Mouse (Mus musculus) gastrocnemius, adult 18-20 months (tissue): ENCODE results near the gene Ssh1. TPM values are rescaled to one million over a fixed set of nuclear protein-coding genes. Genes with fewer than 3 reads are reported as not detected.

ENCODE experiments used
- DNase-seq: peaks from one replicate; pipeline ENCODE4 v3.0.0; 2021; ENCODE audit warnings: low spot score
- total RNA-seq, 2 experiments: library from RNA; stranded (reverse); gene quantifications; 2 replicates each; pipeline ENCODE4 v1.2.3; 2021

Gene Ssh1
- total RNA-seq, 2 experiments from 2014 or later, result 7.2 to 7.7 TPM

DNA sequence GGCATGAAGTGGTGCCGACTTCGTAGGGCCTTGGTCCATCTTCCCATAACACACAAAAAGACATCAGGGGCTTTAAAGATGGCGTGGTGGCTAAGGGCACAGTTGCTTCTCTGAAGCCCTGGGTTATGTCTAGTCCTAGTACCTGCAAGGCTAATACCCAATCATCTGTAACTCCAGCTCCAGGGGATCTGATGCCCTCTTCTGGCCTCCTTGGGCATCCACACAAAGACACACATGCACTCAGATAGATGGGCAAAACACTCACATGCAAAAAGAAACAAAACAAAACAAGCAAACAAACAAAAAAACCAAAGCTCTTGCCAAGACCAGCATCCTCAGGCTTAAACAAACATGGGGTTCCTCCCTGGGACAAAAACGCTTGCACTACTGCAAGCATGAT is 60.2 kb downstream of the Ssh1 start:
- DNase-seq, result no peak

- DNase-seq, result no peak
Observed at GRCm38 (mm10) chr5:113932310-113932709, 61.4 kb downstream of the Ssh1 start.

DNA sequence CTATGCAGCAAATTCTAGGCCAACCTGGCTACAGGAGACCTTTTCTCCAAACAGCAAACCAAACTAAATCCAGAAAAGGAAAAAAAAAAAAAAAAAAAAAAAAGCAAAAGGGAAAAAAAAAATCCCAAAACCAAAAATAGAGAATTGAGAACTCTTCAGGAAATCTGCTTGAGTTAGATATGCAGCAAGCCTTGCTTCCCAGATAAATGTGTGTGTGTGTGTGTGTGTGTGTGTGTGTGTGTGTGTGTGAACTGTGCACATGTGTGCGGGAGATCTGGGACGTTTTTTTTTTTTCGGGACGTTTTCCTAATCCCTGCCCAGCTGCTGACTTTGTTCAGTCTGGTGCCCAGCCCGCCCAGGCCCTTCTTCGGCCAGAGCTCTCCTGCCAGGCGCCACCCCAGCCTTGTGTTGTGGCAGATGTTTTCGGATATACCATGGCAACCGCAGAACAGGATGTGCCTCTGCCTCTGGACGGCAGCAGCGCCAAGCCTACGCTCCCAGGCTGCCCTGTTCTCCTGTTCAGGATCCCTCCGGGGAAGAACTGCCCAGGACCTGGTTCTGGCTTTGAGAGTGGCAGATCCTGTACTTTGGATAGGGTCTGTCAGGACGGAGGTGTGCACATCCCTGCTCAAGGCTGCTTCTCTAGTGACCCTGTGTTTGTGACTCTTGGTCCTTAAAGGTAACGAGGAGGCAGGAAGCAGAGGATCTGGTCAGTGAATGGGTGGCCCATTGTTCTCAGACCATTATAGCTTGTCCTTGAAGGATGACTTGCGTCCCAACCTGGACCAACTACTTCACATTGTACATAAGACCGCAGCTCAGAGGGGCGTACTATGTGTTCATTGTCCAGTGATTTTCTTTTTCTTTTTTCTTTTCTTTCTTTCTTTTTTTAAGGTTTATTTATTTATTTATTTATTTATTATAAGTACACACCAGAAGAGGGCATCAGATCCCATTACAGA is 62.8 kb downstream of the Ssh1 start:
- DNase-seq, result peak; percentile 67

DNA sequence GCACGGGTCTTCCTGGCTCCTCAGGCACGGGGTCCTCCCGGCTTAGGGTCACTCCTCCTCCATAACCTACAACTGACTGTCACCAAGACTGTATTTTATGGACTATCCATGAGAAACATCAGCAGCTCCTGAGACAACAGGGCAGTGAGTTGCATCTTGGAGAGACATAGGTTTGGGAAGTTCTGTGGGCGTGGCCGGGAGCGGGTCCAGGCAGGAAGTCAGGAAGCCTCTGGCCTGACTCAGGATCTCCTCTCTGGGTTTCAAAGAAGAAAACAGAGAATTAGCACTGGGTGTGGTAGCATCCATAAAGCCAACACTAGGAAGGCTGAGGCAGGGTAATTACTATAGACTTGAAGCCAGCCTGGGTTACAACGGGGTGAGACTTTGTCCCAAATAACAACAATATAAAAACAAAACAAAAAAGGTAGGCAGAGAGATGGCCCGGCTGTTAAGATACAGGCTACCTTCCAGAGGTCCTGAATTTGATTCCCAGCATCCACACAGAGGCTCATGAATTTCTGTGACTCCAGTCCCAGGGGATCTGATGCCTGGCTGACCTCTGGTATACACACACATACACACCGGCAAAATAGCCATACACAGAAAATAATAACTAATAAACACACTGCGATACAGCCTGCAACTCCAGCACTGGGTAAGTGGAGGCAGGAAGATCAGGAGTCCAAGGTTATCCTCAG is 63.6 kb downstream of the Ssh1 start:
- DNase-seq, result peak; percentile 47

DNA sequence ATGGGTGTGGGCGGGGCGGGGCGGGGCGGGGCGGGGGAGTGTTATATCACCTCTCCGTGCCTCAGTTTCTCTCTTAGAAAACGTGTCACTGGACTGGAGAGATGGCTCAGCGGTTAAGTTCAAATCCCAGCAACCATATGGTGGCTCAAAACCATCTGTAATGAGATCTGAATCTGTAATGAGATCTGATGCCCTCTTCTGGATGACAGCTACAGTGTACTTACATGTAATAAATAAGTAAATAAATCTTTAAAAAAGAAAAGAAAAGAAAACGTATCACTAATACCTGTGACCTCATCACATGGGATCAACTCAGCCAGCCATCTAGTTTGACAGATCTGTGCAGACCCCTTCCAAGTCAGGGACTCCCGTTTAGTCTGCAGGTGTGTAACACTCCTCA is 64.2 kb downstream of the Ssh1 start:
- DNase-seq, result no peak

DNA sequence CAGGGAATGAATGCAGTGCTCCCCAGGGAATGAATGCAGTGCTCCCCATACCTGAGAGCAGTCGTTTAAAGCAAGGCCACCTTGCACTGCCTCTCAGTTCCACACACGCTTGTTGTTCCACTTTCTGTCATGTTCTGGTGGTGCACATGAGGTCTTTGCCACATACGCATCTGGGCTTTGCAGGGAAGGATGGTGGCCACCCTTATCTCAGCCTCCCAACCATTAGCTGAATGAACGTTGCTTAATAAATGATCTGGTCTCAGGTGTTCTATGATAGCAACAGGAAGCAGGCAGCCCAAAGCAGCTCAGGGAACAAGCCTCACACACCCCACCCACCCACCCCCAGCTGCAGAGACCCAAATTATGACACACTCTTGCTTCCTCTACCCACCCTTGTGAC is 69.1 kb downstream of the Ssh1 start:
- no peak for DNase-seq

GRCm38 (mm10) chr5:113921310-113922166 is 72.2 kb downstream of the Ssh1 start:
- DNase-seq, result no peak

GRCm38 (mm10) chr5:113919060-113919459 is 74.6 kb downstream of the Ssh1 start:
- DNase-seq, result no peak

DNA sequence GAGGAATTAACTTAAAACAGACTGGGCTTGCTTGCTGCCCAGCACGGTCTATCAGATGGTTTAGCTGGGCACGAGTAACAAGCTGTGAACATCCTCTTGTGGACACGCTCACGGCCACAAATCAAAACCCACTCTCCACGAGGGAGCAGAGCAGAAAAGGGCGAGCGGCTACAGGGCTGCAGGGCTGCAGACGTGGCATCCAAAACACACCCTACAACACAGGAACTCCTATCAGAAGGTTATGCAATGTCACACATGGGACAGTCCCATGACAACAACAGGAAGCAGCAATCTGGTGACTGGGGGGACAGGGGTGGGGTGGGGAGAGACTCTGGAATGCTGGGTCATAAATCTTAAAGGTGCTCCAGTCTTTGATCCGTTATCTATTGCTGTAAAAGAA is 75.0 kb downstream of the Ssh1 start:
- peak; percentile 64 for DNase-seq

GRCm38 (mm10) chr5:113910705-113911104 is 83.0 kb downstream of the Ssh1 start:
- no peak for DNase-seq

DNA sequence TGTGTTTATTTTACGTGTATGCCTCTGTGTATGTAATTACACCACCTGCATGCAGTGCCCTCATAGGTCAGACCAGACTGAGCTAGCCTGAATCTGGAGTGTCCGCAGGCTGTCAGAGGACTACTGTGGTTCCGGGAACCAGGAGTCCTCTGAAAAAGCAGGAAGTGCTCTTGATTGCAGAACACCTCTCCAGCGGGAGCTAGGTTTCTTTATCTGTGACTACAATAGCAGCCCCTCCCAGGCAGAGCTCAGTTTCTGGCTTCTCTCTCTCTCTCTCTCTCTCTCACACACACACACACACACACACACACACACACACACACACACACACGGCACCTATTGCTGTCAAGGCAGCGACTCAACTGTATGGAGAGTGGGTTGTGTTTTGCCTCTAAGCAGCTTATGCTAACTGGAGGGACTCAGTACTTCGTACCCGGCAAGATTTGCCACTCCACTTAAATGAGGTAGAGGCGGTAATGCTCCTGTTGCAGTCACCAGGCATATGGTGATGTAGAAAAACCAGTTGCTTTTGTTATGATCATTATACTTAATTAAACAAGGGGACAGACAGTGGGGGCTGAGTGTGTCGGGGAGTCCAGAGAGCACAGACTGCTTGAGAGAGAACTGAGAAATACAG is 83.5 kb downstream of the Ssh1 start:
- no peak for DNase-seq

GRCm38 (mm10) chr5:113908592-113909441 is 84.9 kb downstream of the Ssh1 start, which contains the start of gene Coro1c:
Gene Coro1c, minus strand, starts transcription at chr5:113908758.
- peak; percentile 99 for DNase-seq

- DNase-seq, result peak; percentile 58
Observed at GRCm38 (mm10) chr5:113907786-113908567, 85.7 kb downstream of the Ssh1 start.

GRCm38 (mm10) chr5:113906958-113907735 is 86.5 kb downstream of the Ssh1 start:
- no peak for DNase-seq

DNA sequence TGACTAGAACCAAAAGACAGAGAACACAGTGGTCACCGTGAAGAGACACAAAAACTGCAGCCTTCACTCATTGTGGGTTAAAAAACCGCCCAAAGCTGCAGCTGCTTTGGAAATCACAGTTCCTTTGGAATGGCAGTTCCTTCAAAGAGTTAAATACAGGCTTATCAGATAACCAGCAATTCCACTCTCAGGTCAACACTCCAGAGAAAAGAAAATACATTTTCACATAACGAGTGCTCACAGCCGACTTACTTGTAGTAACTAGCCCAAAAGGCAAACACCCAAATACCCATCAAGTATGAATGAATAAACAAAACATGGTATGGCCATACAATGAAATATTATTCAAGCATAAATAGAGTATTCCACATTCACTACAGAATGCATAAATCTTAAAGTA is 88.7 kb downstream of the Ssh1 start:
- DNase-seq, result no peak

GRCm38 (mm10) chr5:113902983-113903382 is 90.7 kb downstream of the Ssh1 start:
- DNase-seq, result no peak

GRCm38 (mm10) chr5:113902017-113902416 is 91.7 kb downstream of the Ssh1 start:
- DNase-seq, result no peak

GRCm38 (mm10) chr5:113901074-113901571 is 92.6 kb downstream of the Ssh1 start:
- no peak for DNase-seq
